Mouse (Mus musculus): ENCODE measurements at regions not wholly inside any gene's neighbourhood (a gene's known extent, or its start where the extent isn't known, plus 50 kb on each side); places are given as distances from the start of the nearest gene placed in this dataset.

DNA sequence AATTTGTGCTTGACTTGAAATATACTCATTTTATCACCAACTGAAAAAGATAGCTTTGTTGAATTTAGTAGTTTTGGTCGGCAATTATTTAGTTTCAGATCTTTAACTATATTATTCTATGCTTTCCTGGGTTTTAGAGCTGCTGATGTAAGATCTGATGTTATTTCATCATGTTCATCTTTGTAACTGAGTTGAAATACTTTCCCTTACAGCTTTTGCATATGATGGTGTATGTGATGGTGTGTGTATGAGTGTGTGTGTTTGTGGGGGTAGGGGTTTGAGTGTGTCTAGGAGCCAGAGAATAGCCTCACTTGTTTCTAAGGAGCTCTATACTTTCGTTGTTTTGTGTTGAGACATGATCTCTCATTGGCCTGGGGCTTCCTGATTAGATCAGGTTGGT is 819.6 kb upstream of the Lrrc6 start:
- WGBS: 76% methylated on average over 2 of the region's 2 CpGs
- Histone ChIP-seq H3K4me1 (ENCODE audit: control insufficient read depth, insufficient read depth, low read length) (no peaks in the 10 kb centered on the region), H3K4me3 (replicated peaks; ENCODE audit: extremely low read depth, low read depth, low read length) (no peak overlapping the region)
- DNase-seq: no peak
- TF ChIP-seq CTCF (IDR thresholded peaks at IDR 0.05; ENCODE audit: insufficient read depth, low read length): no peak
- no peak for TF ChIP-seq POLR2A (IDR thresholded peaks at IDR 0.05; ENCODE audit: borderline replicate concordance, extremely low read depth, low read depth, low read length)

- no peak for DNase-seq
- H3K4me1 ChIP-seq (ENCODE audit: control insufficient read depth, insufficient read depth, low read length): no peaks in the 10 kb centered on the region
- H3K4me3 ChIP-seq (replicated peaks; ENCODE audit: extremely low read depth, low read depth, low read length): no peak overlapping the region
- TF ChIP-seq CTCF (IDR thresholded peaks at IDR 0.05; ENCODE audit: insufficient read depth, low read length): no peak
- no peak for TF ChIP-seq POLR2A (IDR thresholded peaks at IDR 0.05; ENCODE audit: borderline replicate concordance, extremely low read depth, low read depth, low read length)
- 98% methylated on average over 1 of the region's 1 CpGs for WGBS
Observed at GRCm38 (mm10) chr15:67315202-67315601, 814.5 kb upstream of the Lrrc6 start.

GRCm38 (mm10) chr15:67313648-67314047 is 812.9 kb upstream of the Lrrc6 start:
- no peak overlapping the region for H3K4me3 ChIP-seq (replicated peaks; ENCODE audit: extremely low read depth, low read depth, low read length)
- DNase-seq: no peak
- TF ChIP-seq POLR2A (IDR thresholded peaks at IDR 0.05; ENCODE audit: borderline replicate concordance, extremely low read depth, low read depth, low read length) (no peak), CTCF (IDR thresholded peaks at IDR 0.05; ENCODE audit: insufficient read depth, low read length) (no peak)
- no peaks in the 10 kb centered on the region for H3K4me1 ChIP-seq (ENCODE audit: control insufficient read depth, insufficient read depth, low read length)

- WGBS: 57% methylated on average over 1 of the region's 1 CpGs
- TF ChIP-seq CTCF (IDR thresholded peaks at IDR 0.05; ENCODE audit: insufficient read depth, low read length) (no peak), POLR2A (IDR thresholded peaks at IDR 0.05; ENCODE audit: borderline replicate concordance, extremely low read depth, low read depth, low read length) (no peak)
- H3K4me1 ChIP-seq (ENCODE audit: control insufficient read depth, insufficient read depth, low read length): no peaks in the 10 kb centered on the region
- no peak overlapping the region for H3K4me3 ChIP-seq (replicated peaks; ENCODE audit: extremely low read depth, low read depth, low read length)
- DNase-seq: no peak
Observed at GRCm38 (mm10) chr15:67305681-67306080, 805.0 kb upstream of the Lrrc6 start.

- H3K4me3 ChIP-seq (replicated peaks; ENCODE audit: extremely low read depth, low read depth, low read length): no peak overlapping the region
- no peak for DNase-seq
- 73% methylated on average over 1 of the region's 1 CpGs for WGBS
- no peaks in the 10 kb centered on the region for H3K4me1 ChIP-seq (ENCODE audit: control insufficient read depth, insufficient read depth, low read length)
- TF ChIP-seq CTCF (IDR thresholded peaks at IDR 0.05; ENCODE audit: insufficient read depth, low read length) (no peak), POLR2A (IDR thresholded peaks at IDR 0.05; ENCODE audit: borderline replicate concordance, extremely low read depth, low read depth, low read length) (no peak)
Observed at GRCm38 (mm10) chr15:67303804-67304203, 803.1 kb upstream of the Lrrc6 start.

GRCm38 (mm10) chr15:67301871-67302363 is 801.2 kb upstream of the Lrrc6 start:
- Histone ChIP-seq H3K4me3 (replicated peaks; ENCODE audit: extremely low read depth, low read depth, low read length) (no peak overlapping the region), H3K4me1 (ENCODE audit: control insufficient read depth, insufficient read depth, low read length) (no peaks in the 10 kb centered on the region)
- TF ChIP-seq POLR2A (IDR thresholded peaks at IDR 0.05; ENCODE audit: borderline replicate concordance, extremely low read depth, low read depth, low read length) (no peak), CTCF (IDR thresholded peaks at IDR 0.05; ENCODE audit: insufficient read depth, low read length) (no peak)
- DNase-seq: no peak
- WGBS: 60% methylated on average over 6 of the region's 6 CpGs

- TF ChIP-seq POLR2A (IDR thresholded peaks at IDR 0.05; ENCODE audit: borderline replicate concordance, extremely low read depth, low read depth, low read length) (no peak), CTCF (IDR thresholded peaks at IDR 0.05; ENCODE audit: insufficient read depth, low read length) (no peak)
- WGBS: 47% methylated on average over 4 of the region's 4 CpGs
- no peaks in the 10 kb centered on the region for H3K4me1 ChIP-seq (ENCODE audit: control insufficient read depth, insufficient read depth, low read length)
- no peak overlapping the region for H3K4me3 ChIP-seq (replicated peaks; ENCODE audit: extremely low read depth, low read depth, low read length)
- DNase-seq: no peak
Observed at GRCm38 (mm10) chr15:67301024-67301423, 800.3 kb upstream of the Lrrc6 start.

- WGBS: 92% methylated on average over 1 of the region's 1 CpGs
- no peak for DNase-seq
- H3K4me1 ChIP-seq (ENCODE audit: control insufficient read depth, insufficient read depth, low read length): no peaks in the 10 kb centered on the region; the same call in 1 of the 2 replicates
- H3K4me3 ChIP-seq (replicated peaks; ENCODE audit: extremely low read depth, low read depth, low read length): no peak overlapping the region
- TF ChIP-seq POLR2A (IDR thresholded peaks at IDR 0.05; ENCODE audit: borderline replicate concordance, extremely low read depth, low read depth, low read length) (no peak), CTCF (IDR thresholded peaks at IDR 0.05; ENCODE audit: insufficient read depth, low read length) (no peak)
Observed at GRCm38 (mm10) chr15:67294797-67295196, 794.1 kb upstream of the Lrrc6 start.

DNA sequence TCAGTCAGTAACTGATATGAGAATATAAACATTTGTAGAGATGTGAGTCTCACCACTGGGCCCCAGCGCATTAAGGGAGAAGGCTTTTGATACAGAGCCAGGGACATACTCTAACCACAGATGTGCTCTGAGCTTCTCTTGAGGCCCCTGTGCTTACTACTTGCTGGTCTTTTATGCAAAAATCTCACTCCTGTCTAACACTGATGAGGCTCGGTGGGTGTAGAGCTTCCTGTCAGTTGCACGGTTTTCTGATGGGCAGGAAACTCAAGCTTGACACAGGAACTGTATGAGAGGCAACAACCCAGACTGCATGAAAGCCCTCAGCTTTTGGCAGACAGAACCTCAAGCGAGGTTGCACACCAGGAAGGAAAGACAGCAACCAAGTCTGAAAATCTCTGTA is 789.0 kb upstream of the Lrrc6 start:
- no peaks in the 10 kb centered on the region; the same call in 1 of the 2 replicates for H3K4me1 ChIP-seq (ENCODE audit: control insufficient read depth, insufficient read depth, low read length)
- no peak overlapping the region for H3K4me3 ChIP-seq (replicated peaks; ENCODE audit: extremely low read depth, low read depth, low read length)
- no peak for TF ChIP-seq CTCF (IDR thresholded peaks at IDR 0.05; ENCODE audit: insufficient read depth, low read length)
- TF ChIP-seq POLR2A (IDR thresholded peaks at IDR 0.05; ENCODE audit: borderline replicate concordance, extremely low read depth, low read depth, low read length): no peak
- no peak for DNase-seq
- 38% methylated on average over 4 of the region's 4 CpGs for WGBS

DNA sequence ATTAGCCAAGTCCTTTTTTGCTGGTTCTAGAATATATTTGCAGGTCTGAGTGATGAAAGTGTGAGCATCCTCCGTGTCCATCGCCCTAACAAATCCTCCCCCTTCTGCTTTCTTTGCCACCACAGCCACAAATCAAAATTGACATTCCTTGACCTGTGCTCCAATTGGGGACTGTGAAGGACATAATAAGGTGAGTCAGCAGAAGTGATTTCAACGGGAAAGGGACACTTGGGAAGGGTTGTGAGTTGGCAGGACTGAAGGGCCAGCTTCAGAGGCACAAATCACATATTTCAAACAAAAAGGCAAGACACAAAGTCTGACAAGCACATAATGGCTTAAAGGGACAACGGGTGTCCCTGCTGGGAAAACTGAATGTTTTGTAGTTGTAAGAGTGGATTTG is 784.2 kb upstream of the Lrrc6 start:
- no peak for TF ChIP-seq POLR2A (IDR thresholded peaks at IDR 0.05; ENCODE audit: borderline replicate concordance, extremely low read depth, low read depth, low read length)
- TF ChIP-seq CTCF (IDR thresholded peaks at IDR 0.05; ENCODE audit: insufficient read depth, low read length): no peak
- 73% methylated on average over 4 of the region's 4 CpGs for WGBS
- Histone ChIP-seq H3K4me1 (ENCODE audit: control insufficient read depth, insufficient read depth, low read length) (no peaks in the 10 kb centered on the region; the same call in 1 of the 2 replicates), H3K4me3 (replicated peaks; ENCODE audit: extremely low read depth, low read depth, low read length) (no peak overlapping the region)
- DNase-seq: no peak

Measured in lung, adult 2 months (tissue).